Mouse (Mus musculus) midbrain, embryonic 15.5 days (tissue): ENCODE measurements around the gene Ccr3. TPM values are rescaled to one million over a fixed set of nuclear protein-coding genes. Genes with fewer than 3 reads are reported as not detected.
"Not testable (repeated sequence)": the region's sequence is repeated elsewhere in the genome, so short reads cannot be mapped to it uniquely, and the experiment has no call there.

ENCODE experiments used
- ATAC-seq: fragments of 200-750 bp; cut with Nextera tagmentation; replicated peaks from 2 replicates; pipeline ENCODE4 v1.8.0; 2017; ENCODE audit warnings: moderate TSS enrichment
- H3K27ac ChIP-seq: fragments of 300-500 bp; sonication (generic); 2 replicates; pipeline ENCODE4 v1.5.1; 2015; ENCODE audit warnings: mild to moderate bottlenecking, inconsistent platforms
- H3K27me3 ChIP-seq: fragments of 300-500 bp; sonication (generic); replicated peaks from 2 replicates; pipeline ENCODE4 v1.6.1; 2015; ENCODE audit warnings: inconsistent platforms
- H3K36me3 ChIP-seq: fragments of 300-500 bp; sonication (generic); replicated peaks from 2 replicates; pipeline ENCODE4 v1.6.1; 2015; ENCODE audit warnings: inconsistent platforms
- H3K4me1 ChIP-seq: fragments of 300-500 bp; sonication (generic); 2 replicates; pipeline ENCODE4 v1.6.1; 2015; ENCODE audit warnings: inconsistent platforms
- H3K4me2 ChIP-seq: fragments of 300-500 bp; sonication (generic); 2 replicates; pipeline ENCODE4 v1.6.1; 2015; ENCODE audit warnings: inconsistent platforms, mild to moderate bottlenecking, moderate library complexity
- H3K4me3 ChIP-seq: fragments of 300-500 bp; sonication (generic); 2 replicates; pipeline ENCODE4 v1.5.1; 2015; ENCODE audit warnings: mild to moderate bottlenecking, inconsistent platforms
- H3K9ac ChIP-seq: fragments of 300-500 bp; sonication (generic); 2 replicates; pipeline ENCODE4 v1.6.1; 2015; ENCODE audit warnings: mild to moderate bottlenecking, inconsistent platforms
- H3K9me3 ChIP-seq: fragments of 300-500 bp; sonication (generic); 2 replicates; pipeline ENCODE4 v1.6.1; 2016; ENCODE audit warnings: inconsistent platforms
- WGBS: fragments of 180-500 bp; shearing (Covaris S2); methylation state at CpG from one replicate; pipeline ENCODE4 v1.1.7; 2015; ENCODE audit warnings: mixed read lengths; 5-methylcytosine and 5-hydroxymethylcytosine counted together
- polyA plus RNA-seq: library from polyadenylated mRNA; unstranded; fragments of >200 nt; fragmentation: Nextera tagmentation; extraction: Ambion mirVana; gene quantifications from 2 replicates; pipeline ENCODE4 v1.2.1, GENCODE M21; 2015

Ccr3 gene
- not detected in 2 replicates for polyA plus RNA-seq

- Histone ChIP-seq H3K4me1 (no peaks in the 10 kb centered on the region), H3K36me3 (no peaks in the 10 kb centered on the region), H3K27me3 (no peaks in the 10 kb centered on the region), H3K9me3 (no peaks in the 10 kb centered on the region), H3K4me2 (no peak within 1 kb of the TSS), H3K27ac (no peak within 1 kb of the TSS), H3K9ac (no peak within 1 kb of the TSS), H3K4me3 (no peak within 1 kb of the TSS)
- 92% methylated on average over 1 of the region's 1 CpGs for WGBS
- ATAC-seq, result no peak
These were observed at the start of gene Ccr3 for GRCm38 (mm10) chr9:124021672-124022071. Gene Ccr3 (plus strand): TSS chr9:124021972.

- no peaks in the 10 kb centered on the region for H3K27me3 ChIP-seq
- H3K27ac ChIP-seq, result no peak overlapping the region
- H3K4me1 ChIP-seq, result no peaks in the 10 kb centered on the region
- 70% methylated on average over 2 of the region's 2 CpGs for WGBS
- no peak overlapping the region for H3K4me3 ChIP-seq
- H3K4me2 ChIP-seq, result no peak overlapping the region
- H3K36me3 ChIP-seq, result no peaks in the 10 kb centered on the region
- no peak for ATAC-seq
- no peaks in the 10 kb centered on the region for H3K9me3 ChIP-seq
- H3K9ac ChIP-seq, result no peak overlapping the region
These were observed 46.1 kb upstream of the Ccr3 start for GRCm38 (mm10) chr9:123975630-123976029.

GRCm38 (mm10) chr9:123976876-123977663 is 44.7 kb upstream of the Ccr3 start:
- Histone ChIP-seq H3K9me3 (no peaks in the 10 kb centered on the region), H3K36me3 (no peaks in the 10 kb centered on the region), H3K27ac (no peak overlapping the region), H3K4me1 (no peaks in the 10 kb centered on the region), H3K4me3 (no peak overlapping the region), H3K27me3 (no peaks in the 10 kb centered on the region), H3K9ac (no peak overlapping the region), H3K4me2 (no peak overlapping the region)
- 86% methylated on average over 9 of the region's 9 CpGs for WGBS
- no peak for ATAC-seq

- H3K27me3 ChIP-seq, result no peaks in the 10 kb centered on the region
- ATAC-seq, result no peak
- H3K9ac ChIP-seq, result no peak within 1 kb of the TSS
- no peak within 1 kb of the TSS for H3K4me2 ChIP-seq
- no peak within 1 kb of the TSS for H3K4me3 ChIP-seq
- no peaks in the 10 kb centered on the region for H3K4me1 ChIP-seq
- WGBS, result 85% methylated on average over 1 of the region's 1 CpGs
- H3K36me3 ChIP-seq, result no peaks in the 10 kb centered on the region
- H3K9me3 ChIP-seq, result no peaks in the 10 kb centered on the region
- H3K27ac ChIP-seq, result no peak within 1 kb of the TSS
These were observed 43.5 kb upstream of the Ccr3 start, which contains the start of gene Ccr1l1 for GRCm38 (mm10) chr9:123978308-123978707. Gene Ccr1l1 (minus strand): TSS chr9:123978408.

- not testable (repeated sequence) for H3K27me3 ChIP-seq, H3K9ac ChIP-seq, H3K4me3 ChIP-seq, H3K4me1 ChIP-seq, H3K9me3 ChIP-seq, ATAC-seq, H3K27ac ChIP-seq, H3K4me2 ChIP-seq, H3K36me3 ChIP-seq
- WGBS, result no CpG with 5 or more reads among the region's 3 CpGs
These were observed 40.8 kb upstream of the Ccr3 start for GRCm38 (mm10) chr9:123980858-123981475.

GRCm38 (mm10) chr9:123981909-123982308 is 39.9 kb upstream of the Ccr3 start:
- Histone ChIP-seq H3K4me2 (no peak overlapping the region), H3K9me3 (no peaks in the 10 kb centered on the region), H3K4me1 (no peaks in the 10 kb centered on the region), H3K36me3 (no peaks in the 10 kb centered on the region), H3K4me3 (no peak overlapping the region), H3K27ac (no peak overlapping the region), H3K27me3 (no peaks in the 10 kb centered on the region), H3K9ac (no peak overlapping the region)
- 75% methylated on average over 4 of the region's 4 CpGs for WGBS
- ATAC-seq, result no peak

GRCm38 (mm10) chr9:123982720-123983119 is 39.1 kb upstream of the Ccr3 start:
- Histone ChIP-seq H3K4me2 (no peak overlapping the region), H3K27me3 (no peaks in the 10 kb centered on the region), H3K27ac (no peak overlapping the region), H3K4me1 (no peaks in the 10 kb centered on the region), H3K36me3 (no peaks in the 10 kb centered on the region), H3K4me3 (no peak overlapping the region), H3K9me3 (no peaks in the 10 kb centered on the region), H3K9ac (no peak overlapping the region)
- no peak for ATAC-seq
- WGBS, result 93% methylated on average over 1 of the region's 1 CpGs

- H3K4me1 ChIP-seq, result no peaks in the 10 kb centered on the region
- H3K9ac ChIP-seq, result no peak overlapping the region
- ATAC-seq, result no peak
- H3K4me2 ChIP-seq, result no peak overlapping the region
- no peaks in the 10 kb centered on the region for H3K27me3 ChIP-seq
- no peaks in the 10 kb centered on the region for H3K36me3 ChIP-seq
- H3K4me3 ChIP-seq, result no peak overlapping the region
- no peak overlapping the region for H3K27ac ChIP-seq
- no peaks in the 10 kb centered on the region for H3K9me3 ChIP-seq
These were observed 36.8 kb upstream of the Ccr3 start for GRCm38 (mm10) chr9:123984943-123985342.

- Histone ChIP-seq H3K4me3 (no peak overlapping the region), H3K36me3 (no peaks in the 10 kb centered on the region)
- WGBS, result 86% methylated on average over 2 of the region's 2 CpGs
These were observed 35.6 kb upstream of the Ccr3 start for GRCm38 (mm10) chr9:123986217-123986616.

GRCm38 (mm10) chr9:123989671-123990070 is 32.1 kb upstream of the Ccr3 start:
- H3K9ac ChIP-seq, result no peak overlapping the region
- ATAC-seq, result no peak
- H3K4me1 ChIP-seq, result no peaks in the 10 kb centered on the region
- no peaks in the 10 kb centered on the region for H3K36me3 ChIP-seq
- H3K4me2 ChIP-seq, result no peak overlapping the region
- H3K9me3 ChIP-seq, result no peaks in the 10 kb centered on the region
- 78% methylated on average over 3 of the region's 3 CpGs for WGBS
- no peaks in the 10 kb centered on the region for H3K27me3 ChIP-seq
- H3K4me3 ChIP-seq, result no peak overlapping the region
- H3K27ac ChIP-seq, result no peak overlapping the region

More at GRCm38 (mm10) chr9:123986217-123986616, 35.6 kb upstream of the Ccr3 start:
- no peaks in the 10 kb centered on the region for H3K9me3 ChIP-seq
- no peaks in the 10 kb centered on the region for H3K27me3 ChIP-seq
- H3K9ac ChIP-seq, result no peak overlapping the region
- no peaks in the 10 kb centered on the region for H3K4me1 ChIP-seq
- H3K4me2 ChIP-seq, result no peak overlapping the region
- ATAC-seq, result no peak
- H3K27ac ChIP-seq, result no peak overlapping the region

- H3K36me3 ChIP-seq, result no peaks in the 10 kb centered on the region
- H3K4me2 ChIP-seq, result no peak overlapping the region
- WGBS, result 58% methylated on average over 1 of the region's 1 CpGs
- H3K9me3 ChIP-seq, result no peaks in the 10 kb centered on the region
- no peaks in the 10 kb centered on the region for H3K27me3 ChIP-seq
- no peaks in the 10 kb centered on the region for H3K4me1 ChIP-seq
- H3K4me3 ChIP-seq, result no peak overlapping the region
- no peak for ATAC-seq
- H3K9ac ChIP-seq, result no peak overlapping the region
- no peak overlapping the region for H3K27ac ChIP-seq
These were observed 30.4 kb upstream of the Ccr3 start for GRCm38 (mm10) chr9:123991312-123991906.

GRCm38 (mm10) chr9:123997719-123998118 is 24.1 kb upstream of the Ccr3 start:
- no peak for ATAC-seq
- 85% methylated on average over 3 of the region's 3 CpGs for WGBS
- H3K4me2 ChIP-seq, result no peak overlapping the region
- no peak overlapping the region for H3K27ac ChIP-seq
- H3K9me3 ChIP-seq, result no peaks in the 10 kb centered on the region
- no peaks in the 10 kb centered on the region for H3K27me3 ChIP-seq
- no peaks in the 10 kb centered on the region for H3K36me3 ChIP-seq
- no peak overlapping the region for H3K9ac ChIP-seq
- H3K4me3 ChIP-seq, result no peak overlapping the region
- no peaks in the 10 kb centered on the region for H3K4me1 ChIP-seq
